Mouse (Mus musculus): Measurements from ENCODE around the gene Pard3b. TPM values are rescaled to one million over a fixed set of nuclear protein-coding genes. Genes with fewer than 3 reads are reported as not detected.

Gene Pard3b
- polyA plus RNA-seq, 1 experiment from 2014 or later: 25.5 TPM

DNA sequence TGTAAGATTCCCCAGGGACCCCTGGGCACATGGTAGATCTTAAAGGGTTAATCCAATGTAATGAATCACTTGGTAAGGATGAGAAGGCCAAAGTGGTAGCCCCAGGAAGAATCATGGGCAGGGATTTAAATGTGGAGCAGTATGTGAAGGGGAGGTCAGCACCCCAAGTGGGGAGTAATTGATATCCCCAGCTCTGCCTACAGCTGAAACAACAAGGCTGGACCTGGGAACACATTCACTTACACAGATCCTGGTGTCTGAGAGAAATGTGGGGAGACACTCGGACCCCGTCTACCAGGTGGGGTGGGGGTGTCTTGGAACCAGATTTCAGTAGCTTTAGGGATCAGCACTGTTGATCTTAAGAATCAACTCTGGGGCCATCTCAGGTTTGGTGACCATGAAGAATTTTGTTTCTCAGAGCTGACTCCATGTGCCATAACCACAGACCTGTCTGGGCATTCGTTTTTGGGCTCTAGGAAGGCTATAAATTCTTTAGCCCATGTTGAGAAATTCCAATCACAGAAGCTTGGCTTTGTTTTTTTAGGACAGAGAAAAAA is 979.6 kb downstream of the Pard3b start:
- H3K9ac ChIP-seq: no peak overlapping the region
- no peaks in the 10 kb centered on the region for H3K9me3 ChIP-seq
- WGBS: 52% methylated on average over 3 of the region's 3 CpGs
- H3K4me2 ChIP-seq (replicated peaks): no peak overlapping the region
- H3K36me3 ChIP-seq: no peaks in the 10 kb centered on the region
- H3K4me3 ChIP-seq: no peak overlapping the region
- ATAC-seq (ENCODE audit: insufficient number of reproducible peaks, insufficient read depth, low FRiP score, low TSS enrichment): no peak
- no peak overlapping the region for H3K27ac ChIP-seq
- 0 out of 2 replicates have a peak, but pooled peaks cover 3% of the 10 kb centered on the region for H3K4me1 ChIP-seq
- no peaks in the 10 kb centered on the region for H3K27me3 ChIP-seq

DNA sequence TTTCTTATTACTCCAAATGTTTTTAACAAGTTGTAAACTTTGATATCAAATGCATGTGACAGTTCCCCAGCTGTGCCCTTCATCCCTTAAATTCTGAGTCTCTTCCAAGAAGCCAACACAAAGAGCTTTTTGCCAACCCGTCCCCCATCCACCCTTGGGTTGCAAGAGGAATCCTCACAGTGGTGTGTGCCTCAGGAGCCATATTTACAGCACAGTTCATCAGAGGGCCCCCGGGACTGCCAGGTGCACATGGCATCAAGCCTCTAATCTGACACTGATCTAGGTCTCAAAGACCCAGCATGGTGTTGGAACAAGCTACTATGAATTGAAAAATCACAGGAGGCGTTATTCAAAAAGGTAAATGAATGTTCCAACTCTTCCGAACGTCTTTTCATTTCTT is 980.8 kb downstream of the Pard3b start:
- no peak overlapping the region for H3K4me3 ChIP-seq
- ATAC-seq (ENCODE audit: insufficient number of reproducible peaks, insufficient read depth, low FRiP score, low TSS enrichment): no peak
- no peak overlapping the region for H3K9ac ChIP-seq
- no peak overlapping the region for H3K27ac ChIP-seq
- no peak overlapping the region for H3K4me2 ChIP-seq (replicated peaks)
- 0 out of 2 replicates have a peak, but pooled peaks cover 3% of the 10 kb centered on the region for H3K4me1 ChIP-seq
- H3K27me3 ChIP-seq: no peaks in the 10 kb centered on the region
- H3K9me3 ChIP-seq: no peaks in the 10 kb centered on the region
- WGBS: 92% methylated on average over 5 of the region's 5 CpGs
- no peaks in the 10 kb centered on the region for H3K36me3 ChIP-seq

DNA sequence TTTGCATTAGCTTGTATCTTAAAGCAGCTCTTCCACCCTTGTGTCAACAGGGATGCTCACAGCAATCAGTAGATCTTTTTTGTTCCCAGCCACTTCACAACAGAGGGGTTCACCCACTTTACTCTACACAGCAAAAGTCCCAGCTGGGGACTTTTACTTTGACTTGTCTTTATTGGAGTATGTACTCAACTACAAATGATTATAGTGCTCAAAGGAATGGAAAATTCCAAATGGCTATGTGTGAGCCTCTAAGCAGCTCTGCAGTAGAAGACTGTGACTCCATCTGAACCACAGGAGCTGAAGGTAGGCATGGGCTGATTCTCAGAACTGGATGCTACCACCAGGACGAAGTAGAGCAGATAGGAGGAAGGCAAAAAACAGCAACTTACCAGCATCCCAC is 983.8 kb downstream of the Pard3b start:
- ATAC-seq (ENCODE audit: insufficient number of reproducible peaks, insufficient read depth, low FRiP score, low TSS enrichment): no peak
- Histone ChIP-seq H3K4me2 (replicated peaks) (no peak overlapping the region), H3K27ac (no peak overlapping the region), H3K36me3 (no peaks in the 10 kb centered on the region), H3K9me3 (no peaks in the 10 kb centered on the region), H3K9ac (no peak overlapping the region), H3K4me3 (no peak overlapping the region), H3K4me1 (0 out of 2 replicates have a peak, but pooled peaks cover 3% of the 10 kb centered on the region), H3K27me3 (no peaks in the 10 kb centered on the region)
- WGBS: 91% methylated on average over 1 of the region's 1 CpGs

DNA sequence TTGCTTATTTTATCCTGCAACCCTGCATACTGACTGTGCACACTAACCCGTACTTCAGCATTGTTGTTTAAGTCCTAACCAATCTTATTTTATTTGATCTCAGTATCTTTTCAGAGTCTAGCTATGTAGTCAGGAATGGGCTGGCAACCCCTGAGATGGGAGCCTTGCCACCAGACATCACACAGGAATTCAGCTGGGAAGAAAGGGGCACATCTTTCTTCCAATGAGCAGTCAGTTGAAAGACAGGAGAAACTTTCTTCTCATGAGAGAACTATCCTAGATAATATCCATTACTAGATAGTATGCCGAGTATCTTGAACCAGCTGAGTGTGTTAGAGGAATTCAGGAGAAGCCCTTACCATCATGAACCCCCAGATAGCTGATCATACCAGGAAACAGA is 985.5 kb downstream of the Pard3b start:
- WGBS: 93% methylated on average over 2 of the region's 2 CpGs
- H3K27ac ChIP-seq: no peak overlapping the region
- H3K27me3 ChIP-seq: no peaks in the 10 kb centered on the region
- H3K4me2 ChIP-seq (replicated peaks): no peak overlapping the region
- H3K9me3 ChIP-seq: no peaks in the 10 kb centered on the region
- no peaks in the 10 kb centered on the region for H3K4me1 ChIP-seq
- no peak for ATAC-seq (ENCODE audit: insufficient number of reproducible peaks, insufficient read depth, low FRiP score, low TSS enrichment)
- no peak overlapping the region for H3K4me3 ChIP-seq
- no peak overlapping the region for H3K9ac ChIP-seq
- no peaks in the 10 kb centered on the region for H3K36me3 ChIP-seq

DNA sequence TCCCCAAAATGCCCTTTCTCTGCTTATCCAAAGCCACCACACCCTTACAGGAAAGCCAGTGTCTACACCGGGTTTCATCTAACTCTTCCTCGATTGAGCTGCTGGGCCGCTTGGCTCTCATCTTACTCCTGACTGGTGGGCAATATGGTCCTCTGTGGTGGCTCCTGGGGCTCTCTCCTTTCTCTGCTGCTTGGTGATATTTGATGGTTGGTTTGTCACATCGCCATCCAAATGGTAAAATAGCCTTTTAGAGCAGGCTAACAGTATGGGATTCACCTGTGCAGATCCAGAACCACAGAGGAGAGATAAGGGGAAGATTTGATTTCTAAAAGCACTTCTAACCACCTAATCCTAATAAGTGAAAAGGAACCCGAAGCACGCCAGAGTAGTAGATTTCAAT is 986.2 kb downstream of the Pard3b start:
- no peaks in the 10 kb centered on the region for H3K27me3 ChIP-seq
- no peak for ATAC-seq (ENCODE audit: insufficient number of reproducible peaks, insufficient read depth, low FRiP score, low TSS enrichment)

DNA sequence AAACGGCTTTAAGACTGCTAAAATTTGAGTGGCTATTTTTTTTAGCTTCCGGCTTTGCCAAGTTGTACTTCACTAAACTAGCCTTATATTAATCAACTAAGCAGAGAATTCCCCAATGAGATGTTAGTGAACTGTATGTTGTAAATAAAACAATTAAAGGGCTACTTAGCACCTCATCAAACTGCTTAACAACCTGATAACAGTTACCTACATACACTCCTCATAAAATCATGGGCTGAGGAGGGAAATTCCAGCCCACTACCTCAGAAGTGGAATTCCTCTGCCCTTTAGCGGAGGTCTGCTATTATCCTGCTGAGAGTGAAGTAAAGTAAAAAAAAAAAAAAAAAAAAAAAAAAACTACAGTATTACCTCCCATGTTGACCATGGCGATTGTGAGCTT is 986.7 kb downstream of the Pard3b start:
- H3K36me3 ChIP-seq: no peaks in the 10 kb centered on the region
- 79% methylated on average over 4 of the region's 4 CpGs for WGBS
- ATAC-seq (ENCODE audit: insufficient number of reproducible peaks, insufficient read depth, low FRiP score, low TSS enrichment): no peak

More for the DNA sequence above, 986.2 kb downstream of the Pard3b start:
- whole genome bisulfite sequencing: 91% methylated on average over 6 of the region's 6 CpGs
- Histone ChIP-seq H3K4me2 (replicated peaks) (no peak overlapping the region), H3K4me1 (no peaks in the 10 kb centered on the region), H3K36me3 (no peaks in the 10 kb centered on the region), H3K4me3 (no peak overlapping the region), H3K9ac (no peak overlapping the region), H3K9me3 (no peaks in the 10 kb centered on the region), H3K27ac (no peak overlapping the region)

DNA sequence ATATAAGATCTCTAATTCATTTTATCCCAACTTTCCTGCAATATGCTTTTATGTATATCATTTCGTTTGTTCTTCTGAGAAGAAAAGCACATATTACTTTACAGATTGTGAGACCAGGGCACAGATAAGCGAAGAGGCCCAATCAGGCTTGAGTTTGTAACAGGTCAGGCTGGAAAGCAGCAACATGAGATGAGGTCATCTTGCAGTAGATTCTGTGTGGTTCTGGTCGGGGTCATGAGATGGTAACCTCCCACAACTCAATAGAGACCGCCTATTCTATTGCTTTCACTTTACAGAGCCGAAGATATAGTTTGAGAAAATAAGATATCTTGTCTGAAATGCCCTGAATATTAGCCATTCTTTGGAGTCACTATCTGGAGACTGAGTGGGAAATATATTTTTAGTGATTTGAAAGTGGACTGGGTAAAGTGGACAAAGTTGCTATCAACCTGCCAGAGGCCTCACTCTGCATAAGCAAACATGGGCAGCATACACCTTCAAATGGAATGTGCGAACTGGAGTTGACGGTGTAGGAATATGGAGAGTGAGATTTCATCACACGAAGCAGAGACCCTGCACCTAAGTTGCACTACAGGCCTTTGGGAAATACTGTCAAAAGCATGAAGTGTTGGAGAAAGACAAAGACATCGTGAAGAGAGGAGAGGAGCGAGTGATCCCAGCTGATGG is 987.3 kb downstream of the Pard3b start:
- Histone ChIP-seq H3K4me1 (no peaks in the 10 kb centered on the region), H3K9me3 (no peaks in the 10 kb centered on the region), H3K9ac (no peak overlapping the region), H3K27ac (no peak overlapping the region), H3K36me3 (no peaks in the 10 kb centered on the region), H3K4me2 (replicated peaks) (no peak overlapping the region), H3K4me3 (no peak overlapping the region), H3K27me3 (no peaks in the 10 kb centered on the region)
- WGBS: 89% methylated on average over 10 of the region's 10 CpGs
- ATAC-seq (ENCODE audit: insufficient number of reproducible peaks, insufficient read depth, low FRiP score, low TSS enrichment): no peak

More for the DNA sequence above, 986.7 kb downstream of the Pard3b start:
- Histone ChIP-seq H3K27me3 (no peaks in the 10 kb centered on the region), H3K9me3 (no peaks in the 10 kb centered on the region), H3K4me1 (no peaks in the 10 kb centered on the region), H3K27ac (no peak overlapping the region), H3K4me3 (no peak overlapping the region), H3K4me2 (replicated peaks) (no peak overlapping the region), H3K9ac (no peak overlapping the region)

DNA sequence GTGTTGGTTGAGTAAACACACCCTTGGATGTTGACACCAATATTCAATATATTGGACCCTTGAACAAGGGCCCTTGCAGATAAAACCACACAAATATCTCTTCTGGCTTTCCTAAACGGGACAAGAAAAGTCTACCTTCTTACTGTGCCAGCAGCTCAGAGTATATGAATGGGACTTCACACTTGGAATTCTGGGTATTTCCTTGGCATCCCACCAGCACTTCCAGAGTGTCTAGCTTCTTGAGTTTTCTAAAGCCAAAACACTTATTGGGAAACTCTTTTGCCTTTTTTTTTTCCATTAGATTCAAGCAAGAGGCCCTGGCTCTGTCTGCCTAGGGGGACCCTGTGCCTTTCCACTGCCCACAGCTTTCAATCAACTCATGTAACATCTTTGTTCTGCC is 991.3 kb downstream of the Pard3b start:
- Histone ChIP-seq H3K9me3 (no peaks in the 10 kb centered on the region), H3K4me1 (peaks cover 6% of the 10 kb centered on the region), H3K4me3 (no peak overlapping the region), H3K27ac (no peak overlapping the region), H3K36me3 (no peaks in the 10 kb centered on the region), H3K4me2 (replicated peaks) (no peak overlapping the region), H3K9ac (no peak overlapping the region), H3K27me3 (no peaks in the 10 kb centered on the region)
- WGBS: 88% methylated on average over 1 of the region's 1 CpGs
- no peak for ATAC-seq (ENCODE audit: insufficient number of reproducible peaks, insufficient read depth, low FRiP score, low TSS enrichment)

DNA sequence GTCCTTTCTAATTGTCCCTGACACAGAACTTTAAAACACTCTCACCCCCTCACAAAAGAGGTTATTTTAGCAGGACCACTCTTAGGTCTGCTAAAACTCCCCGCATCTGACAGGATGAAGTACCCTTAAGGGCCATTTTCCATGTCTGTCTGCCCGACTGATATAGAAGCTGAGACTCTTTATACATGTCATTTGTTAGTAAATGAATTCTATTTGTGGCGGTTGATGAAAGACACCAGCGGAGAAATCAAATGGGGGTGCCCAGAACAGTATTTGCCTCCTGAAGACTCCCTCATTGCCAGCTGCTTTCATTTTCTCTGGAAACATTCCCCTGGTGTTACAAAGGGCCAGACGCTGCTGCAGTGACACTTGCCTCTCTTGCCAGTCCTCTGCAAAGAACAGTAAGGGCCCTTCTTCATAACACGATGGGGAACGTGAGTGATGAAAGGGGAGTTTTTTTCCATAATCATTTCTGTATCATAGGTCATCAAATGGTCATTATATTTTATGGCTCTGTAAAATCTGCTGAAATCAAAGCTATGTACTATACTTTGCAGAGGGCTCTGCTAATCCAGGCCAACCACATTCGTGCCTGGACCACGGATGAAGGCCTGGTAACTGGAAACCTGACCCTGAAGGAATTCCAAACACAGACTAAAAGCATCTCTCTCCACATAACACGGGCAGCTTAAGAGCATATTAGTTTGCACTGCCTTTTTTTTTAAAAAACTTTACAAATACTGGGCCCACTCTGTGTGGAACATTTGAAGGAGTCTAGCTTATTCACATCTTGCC is 993.1 kb downstream of the Pard3b start:
- Histone ChIP-seq H3K4me3 (no peak overlapping the region), H3K4me1 (peaks cover 12% of the 10 kb centered on the region), H3K36me3 (no peaks in the 10 kb centered on the region), H3K4me2 (replicated peaks) (no peak overlapping the region), H3K27me3 (no peaks in the 10 kb centered on the region), H3K9ac (no peak overlapping the region), H3K27ac (peak overlapping the region; percentile 38; the same call in 1 of the 2 replicates), H3K9me3 (no peaks in the 10 kb centered on the region)
- WGBS: 40% methylated on average over 10 of the region's 10 CpGs
- ATAC-seq (ENCODE audit: insufficient number of reproducible peaks, insufficient read depth, low FRiP score, low TSS enrichment): 0 out of 2 replicates have a peak, but pooled peaks have one; percentile 72

DNA sequence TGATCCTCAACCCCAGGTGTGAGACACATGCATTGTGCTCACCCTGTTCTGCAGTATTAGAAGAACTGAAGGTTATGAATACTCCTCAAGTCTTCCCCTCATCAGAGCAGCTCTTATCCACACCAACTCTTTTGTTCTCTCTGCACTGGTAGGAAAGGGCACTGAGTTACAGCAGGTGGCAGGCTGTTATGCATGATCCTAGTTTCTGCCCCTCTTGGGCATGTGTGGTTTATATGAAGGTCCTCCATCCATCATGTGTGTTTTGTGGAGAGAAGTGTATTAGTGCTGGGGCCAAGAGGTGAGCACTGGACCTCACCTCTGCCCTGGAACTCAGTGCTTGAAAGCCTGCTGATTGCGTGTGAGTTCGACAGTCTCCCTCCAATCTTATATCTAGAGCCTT is 994.3 kb downstream of the Pard3b start:
- H3K27ac ChIP-seq: no peak overlapping the region
- 97% methylated on average over 2 of the region's 2 CpGs for WGBS
- peaks cover 13% of the 10 kb centered on the region for H3K4me1 ChIP-seq
- no peaks in the 10 kb centered on the region for H3K9me3 ChIP-seq
- H3K4me2 ChIP-seq (replicated peaks): no peak overlapping the region
- no peaks in the 10 kb centered on the region for H3K36me3 ChIP-seq
- no peaks in the 10 kb centered on the region for H3K27me3 ChIP-seq
- no peak overlapping the region for H3K4me3 ChIP-seq
- ATAC-seq (ENCODE audit: insufficient number of reproducible peaks, insufficient read depth, low FRiP score, low TSS enrichment): no peak
- no peak overlapping the region for H3K9ac ChIP-seq

DNA sequence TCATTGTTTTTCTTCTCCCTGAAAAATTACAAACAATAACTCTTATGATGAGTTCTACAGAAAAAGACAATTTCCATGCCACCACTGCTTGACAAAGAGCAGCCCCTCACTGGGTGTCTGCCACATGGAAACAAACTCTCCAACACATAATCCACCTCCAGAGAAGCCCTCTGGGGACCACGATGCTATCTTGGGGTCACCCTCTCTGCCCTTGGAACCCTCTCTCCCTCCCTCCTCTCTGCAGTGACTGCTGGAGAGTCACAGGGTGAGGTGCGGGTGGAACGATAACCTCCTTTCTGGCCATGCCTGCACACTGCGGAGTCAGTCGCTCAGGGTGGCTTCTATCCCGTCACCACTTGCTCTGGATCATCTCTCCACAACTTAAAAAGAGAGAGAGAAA is 996.6 kb downstream of the Pard3b start:
- H3K36me3 ChIP-seq: no peaks in the 10 kb centered on the region
- no peak overlapping the region; the same call in 1 of the 2 replicates for H3K9ac ChIP-seq
- H3K9me3 ChIP-seq: no peaks in the 10 kb centered on the region
- no peak overlapping the region for H3K4me2 ChIP-seq (replicated peaks)
- H3K4me1 ChIP-seq: peaks cover 13% of the 10 kb centered on the region
- no peak overlapping the region for H3K27ac ChIP-seq
- ATAC-seq (ENCODE audit: insufficient number of reproducible peaks, insufficient read depth, low FRiP score, low TSS enrichment): no peak
- H3K27me3 ChIP-seq: no peaks in the 10 kb centered on the region
- 55% methylated on average over 6 of the region's 6 CpGs for WGBS
- H3K4me3 ChIP-seq: no peak overlapping the region

Data from embryonic facial prominence, embryonic 12.5 days (tissue).